Mouse (Mus musculus): ENCODE results near the gene Olfr820.
"Not testable (repeated sequence)": the region's sequence is repeated elsewhere in the genome, so short reads cannot be mapped to it uniquely, and the experiment has no call there.

Gene Olfr820

DNA sequence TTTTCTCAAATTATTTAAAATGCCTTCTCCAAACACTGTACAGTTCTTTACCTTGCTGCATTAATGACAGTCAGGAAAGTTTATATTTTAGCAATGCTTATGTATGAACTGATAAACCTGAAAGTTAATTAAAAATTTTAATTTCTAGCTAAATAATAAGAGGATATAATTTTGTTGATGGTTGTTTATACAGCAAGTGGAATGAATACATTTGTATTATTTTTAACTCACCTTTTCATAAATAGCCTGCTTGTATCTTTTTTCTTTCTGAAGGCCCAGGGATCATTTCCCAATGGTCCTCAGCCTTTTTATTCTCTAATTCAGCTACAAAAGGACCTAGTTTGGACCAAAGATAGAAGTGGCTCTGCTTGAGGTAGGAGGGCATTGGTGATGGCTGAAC, at the start of gene Olfr820:
Gene Olfr820 (plus strand): TSS at position 301 of the 400 bp plus-strand sequence.
- in situ Hi-C loops (cut with MseI, MboI): no loop called here

DNA sequence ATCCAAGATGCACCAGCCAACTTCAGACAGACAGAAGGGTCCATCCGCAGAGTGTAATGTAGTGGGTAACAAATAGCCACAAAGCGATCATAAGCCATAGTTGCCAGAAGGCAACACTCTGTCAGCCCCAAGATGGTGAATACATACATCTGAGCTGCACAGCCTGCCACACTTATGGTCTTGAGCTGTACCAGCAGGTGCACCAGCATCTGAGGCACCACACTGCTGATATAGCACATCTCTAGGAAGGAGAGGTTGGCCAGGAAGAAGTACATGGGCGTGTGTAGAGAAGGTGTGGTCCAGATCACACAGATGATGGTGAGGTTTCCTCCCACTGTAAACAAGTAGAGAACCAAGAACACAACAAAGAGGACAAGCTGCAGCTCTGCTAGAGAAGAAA, 46.2 kb upstream of the Olfr820 start:
- in situ Hi-C loops (cut with MseI, MboI): not testable (repeated sequence)

DNA sequence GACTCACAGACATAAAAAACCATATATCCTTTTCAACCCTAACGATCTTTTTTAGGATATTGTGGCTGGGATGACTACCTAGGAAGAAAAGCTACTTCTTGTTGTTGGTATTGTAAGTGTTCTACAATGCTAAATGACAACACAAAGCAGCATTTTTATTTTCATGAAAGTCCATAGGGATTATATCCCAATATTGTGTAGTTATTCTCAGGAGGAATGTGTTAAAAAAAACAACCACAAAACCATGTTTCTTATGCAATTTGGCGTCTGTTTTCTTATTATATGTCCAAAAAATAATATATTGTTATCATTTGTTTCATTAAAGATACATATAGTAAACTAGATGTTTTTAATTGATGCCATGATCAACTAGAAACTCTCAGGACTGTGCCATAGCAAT, 45.3 kb upstream of the Olfr820 start, which contains the start of gene Olfr819:
Gene Olfr819 (minus strand): TSS at position 101 of the 400 bp plus-strand sequence.
- in situ Hi-C loops (cut with MseI, MboI): not testable (repeated sequence)

DNA sequence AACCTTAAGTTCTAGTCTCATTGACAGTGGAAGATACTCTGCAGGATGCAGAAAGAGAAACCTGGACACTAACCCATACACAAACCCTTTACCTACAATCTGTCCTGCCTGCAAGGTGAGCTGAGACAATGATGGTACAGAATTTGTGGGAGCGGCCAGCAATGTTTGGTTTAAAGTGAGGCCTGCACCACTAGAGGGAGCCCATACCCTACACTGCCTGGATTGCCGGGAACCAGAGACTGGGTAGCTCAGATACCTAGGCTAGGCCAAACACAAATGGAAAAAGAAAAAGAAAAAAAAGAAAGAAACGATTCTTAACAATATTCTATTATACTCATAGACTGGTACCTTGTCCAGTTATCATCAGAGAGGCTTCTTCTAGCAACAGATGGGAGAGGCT, 39.4 kb upstream of the Olfr820 start:
- in situ Hi-C loops (cut with MseI, MboI): not testable (repeated sequence)

DNA sequence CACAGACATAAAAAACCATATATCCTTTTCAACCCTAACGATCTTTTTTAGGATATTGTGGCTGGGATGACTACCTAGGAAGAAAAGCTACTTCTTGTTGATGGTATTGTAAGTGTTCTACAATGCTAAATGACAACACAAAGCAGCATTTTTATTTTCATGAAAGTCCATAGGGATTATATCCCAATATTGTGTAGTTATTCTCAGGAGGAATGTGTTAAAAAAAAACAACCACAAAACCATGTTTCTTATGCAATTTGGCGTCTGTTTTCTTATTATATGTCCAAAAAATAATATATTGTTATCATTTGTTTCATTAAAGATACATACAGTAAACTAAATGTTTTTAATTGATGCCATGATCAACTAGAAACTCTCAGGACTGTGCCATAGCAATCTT, 36.4 kb upstream of the Olfr820 start, which contains the start of gene Olfr247:
Gene Olfr247 (minus strand): TSS at position 101 of the 400 bp plus-strand sequence.
- in situ Hi-C loops (cut with MseI, MboI): not testable (repeated sequence)

DNA sequence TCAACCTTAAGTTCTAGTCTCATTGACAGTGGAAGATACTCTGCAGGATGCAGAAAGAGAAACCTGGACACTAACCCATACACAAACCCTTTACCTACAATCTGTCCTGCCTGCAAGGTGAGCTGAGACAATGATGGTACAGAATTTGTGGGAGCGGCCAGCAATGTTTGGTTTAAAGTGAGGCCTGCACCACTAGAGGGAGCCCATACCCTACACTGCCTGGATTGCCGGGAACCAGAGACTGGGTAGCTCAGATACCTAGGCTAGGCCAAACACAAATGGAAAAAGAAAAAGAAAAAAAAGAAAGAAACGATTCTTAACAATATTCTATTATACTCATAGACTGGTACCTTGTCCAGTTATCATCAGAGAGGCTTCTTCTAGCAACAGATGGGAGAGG, 30.6 kb upstream of the Olfr820 start:
- in situ Hi-C loops (cut with MseI, MboI): not testable (repeated sequence)

DNA sequence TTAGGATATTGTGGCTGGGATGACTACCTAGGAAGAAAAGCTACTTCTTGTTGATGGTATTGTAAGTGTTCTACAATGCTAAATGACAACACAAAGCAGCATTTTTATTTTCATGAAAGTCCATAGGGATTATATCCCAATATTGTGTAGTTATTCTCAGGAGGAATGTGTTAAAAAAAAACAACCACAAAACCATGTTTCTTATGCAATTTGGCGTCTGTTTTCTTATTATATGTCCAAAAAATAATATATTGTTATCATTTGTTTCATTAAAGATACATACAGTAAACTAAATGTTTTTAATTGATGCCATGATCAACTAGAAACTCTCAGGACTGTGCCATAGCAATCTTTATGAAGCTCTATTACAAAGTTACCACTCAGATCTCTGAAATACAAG, 27.5 kb upstream of the Olfr820 start, which contains the start of gene Gm10310:
Gene Gm10310 (minus strand): TSS at position 101 of the 400 bp plus-strand sequence.
- in situ Hi-C loops (cut with MseI, MboI): not testable (repeated sequence)

DNA sequence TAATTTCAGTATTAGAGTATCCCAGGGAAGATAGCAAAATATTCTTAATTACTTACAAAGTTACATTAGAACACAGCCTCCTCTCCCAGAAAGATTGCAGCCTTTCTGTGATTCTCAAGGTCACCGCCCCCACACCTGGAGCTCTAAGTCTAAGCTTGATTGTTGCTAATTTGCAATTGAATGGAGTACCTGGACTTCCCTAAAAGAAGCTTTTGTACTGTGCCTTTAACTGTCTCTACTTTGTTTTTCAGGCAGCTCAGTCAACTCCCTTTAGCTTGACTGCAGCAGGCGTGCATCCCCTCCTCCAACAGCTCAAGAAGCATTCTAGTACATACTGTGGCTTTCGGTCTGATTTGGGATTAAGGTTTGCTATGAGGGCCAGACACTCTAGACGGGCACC, 8.3 kb upstream of the Olfr820 start:
- in situ Hi-C loops (cut with MseI, MboI): not testable (repeated sequence)

DNA sequence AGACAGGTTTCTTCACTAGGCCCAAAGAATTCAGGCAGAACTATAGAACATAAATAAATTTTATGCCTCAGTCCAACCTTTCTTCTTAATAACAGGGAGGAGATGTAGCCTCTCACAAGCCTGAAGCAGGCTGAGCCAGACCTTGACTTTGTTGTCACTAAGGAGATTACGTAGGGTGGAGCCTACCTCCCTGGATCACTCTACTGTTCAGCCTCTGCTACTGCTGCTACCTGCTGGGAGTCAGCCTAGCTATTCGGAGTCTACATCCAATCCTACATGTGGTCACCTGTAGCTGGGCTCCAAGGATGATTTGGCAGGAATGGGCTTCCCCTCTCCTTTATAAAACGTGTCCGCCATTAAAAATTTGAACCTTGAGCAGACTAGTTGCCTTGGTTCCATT, 7.1 kb upstream of the Olfr820 start:
- in situ Hi-C loops (cut with MseI, MboI): not testable (repeated sequence)

DNA sequence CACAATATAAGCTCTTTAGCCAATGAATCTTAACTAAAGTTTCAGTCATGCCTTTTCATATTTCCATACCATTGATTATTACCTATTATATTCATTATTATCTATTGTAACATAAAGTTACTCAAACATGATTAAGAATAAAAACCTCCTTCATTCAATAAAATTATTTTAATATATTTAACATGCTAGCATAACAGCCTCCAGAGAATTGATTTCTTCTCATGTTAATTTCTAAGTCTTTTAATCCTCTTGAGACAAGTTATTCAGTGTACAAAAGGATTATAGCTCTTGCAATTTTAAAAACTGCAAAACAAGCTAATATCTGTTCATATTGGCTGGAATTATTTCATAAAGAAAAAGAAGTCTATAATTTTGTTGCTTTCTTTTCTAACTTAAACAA, 17.6 kb downstream of the Olfr820 start, which contains the start of gene Olfr821:
Gene Olfr821 (plus strand): TSS at position 301 of the 400 bp plus-strand sequence.
- in situ Hi-C loops (cut with MseI, MboI): no loop called here

DNA sequence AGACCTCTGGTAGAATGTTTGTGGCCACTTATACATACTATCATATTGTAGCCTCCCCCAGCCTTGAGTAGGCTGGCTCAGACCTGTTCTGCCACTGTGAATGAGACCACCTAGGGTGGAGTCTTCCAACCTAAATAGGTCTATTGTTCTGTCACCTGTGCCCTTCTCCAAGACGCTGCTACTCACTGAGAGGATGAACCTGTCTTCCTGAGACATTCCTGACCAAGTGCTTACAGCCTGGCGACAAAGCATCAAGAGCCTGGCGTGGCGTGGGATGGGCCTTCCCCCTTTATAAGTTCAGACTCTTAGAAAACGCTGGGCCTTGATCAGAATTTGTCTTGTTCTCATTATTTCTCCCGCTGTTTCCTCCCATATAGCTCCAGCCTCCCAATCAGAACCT, 24.7 kb downstream of the Olfr820 start:
- in situ Hi-C loops (cut with MseI, MboI): no loop called here
